18 mouse cellular contexts compared by ENCODE assay signal in the genomic region with DNA sequence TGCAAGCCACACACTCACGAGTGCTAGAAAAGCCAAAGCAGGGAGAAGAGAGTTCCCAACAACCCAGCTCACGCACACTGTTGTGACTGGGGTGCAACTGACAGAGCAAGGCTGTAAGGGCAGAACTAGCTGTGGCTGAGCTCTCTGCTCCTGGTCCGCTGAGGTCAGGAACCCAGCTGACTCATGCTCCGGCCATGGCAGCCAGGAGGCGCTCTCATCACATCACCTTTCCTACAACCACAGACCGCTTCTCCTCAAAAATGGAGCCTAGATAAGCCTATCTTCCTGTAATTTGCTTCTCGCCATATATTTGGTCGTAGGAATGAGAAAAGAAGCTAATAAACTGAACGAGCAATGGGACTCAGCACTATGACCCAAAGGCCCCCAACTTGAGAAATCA. TPM values are rescaled to one million over a fixed set of nuclear protein-coding genes. Genes with fewer than 3 reads are reported as not detected.
A peak's percentile ranks its signal among the peaks of the same experiment; 100 is the strongest.
DNase-seq lines count a peak whose midpoint lies in the region; ATAC-seq and TF ChIP-seq lines count a peak whose summit lies in the region.
"Had no signal": no experiment of that assay in that cellular context is flagged by ENCODE, and none has a peak within 500 bp of the region (broad histone marks: within the 10 kb centered on the region; RNA-seq: fewer than 3 reads in every experiment).

No protein-coding gene starts in this region.

- H3K36me3 ChIP-seq in hindbrain, postnatal 0 days (ENCODE audit: insufficient read depth, low read length): peaks cover 45% of the 10 kb centered on the region
- H3K36me3 ChIP-seq in hindbrain, embryonic 12.5 days: peaks cover 80% of the 10 kb centered on the region
- peaks cover 79% of the 10 kb centered on the region for H3K36me3 ChIP-seq in lung, embryonic 14.5 days (ENCODE audit: insufficient read depth)
- H3K36me3 ChIP-seq in ES-Bruce4 (ENCODE audit: control insufficient read depth, insufficient read depth, low read length, poor library complexity, severe bottlenecking): peaks cover 44% of the 10 kb centered on the region

- DNase-seq in hindbrain, postnatal 0 days (ENCODE audit: low spot score): no peak
- no peak for DNase-seq in lung, embryonic 14.5 days
- DNase-seq in lung, adult 2 months: no peak
- DNase-seq in Patski (ENCODE audit: low read depth, low spot score): no peak
- DNase-seq in cerebellum, adult 2 months: no peak
- no peak for DNase-seq in cerebellum, adult 18-20 months
- DNase-seq: adrenal gland, postnatal 10 days; cerebellum, adult 8-10 months; gastrocnemius, postnatal 14 days; heart, adult 2 months; kidney, postnatal 10 days had no signal

- no peak for TF ChIP-seq POLR2A in lung, adult 2 months (IDR thresholded peaks at IDR 0.05; ENCODE audit: borderline replicate concordance, extremely low read depth, low read depth, low read length)
- no peak for TF ChIP-seq POLR2A in ES-Bruce4 (IDR thresholded peaks at IDR 0.05; ENCODE audit: insufficient read depth, low read length)
- TF ChIP-seq POLR2A in cerebellum, adult 2 months (IDR thresholded peaks at IDR 0.05; ENCODE audit: borderline replicate concordance, insufficient read depth, low read length): no peak

- peak; percentile 9; the same call in 1 of the 2 replicates for TF ChIP-seq CTCF in hindbrain, postnatal 0 days (IDR thresholded peaks at IDR 0.05; ENCODE audit: low read depth)
- peak; percentile 36 for TF ChIP-seq CTCF in lung, embryonic 14.5 days (IDR thresholded peaks at IDR 0.05; ENCODE audit: low read depth)
- TF ChIP-seq CTCF in lung, adult 2 months (IDR thresholded peaks at IDR 0.05; ENCODE audit: insufficient read depth, low read length): no peak
- TF ChIP-seq CTCF in ES-Bruce4 (IDR thresholded peaks at IDR 0.05; ENCODE audit: low read depth, low read length): peak; percentile 78
- TF ChIP-seq CTCF in Patski (IDR thresholded peaks at IDR 0.05): peak; percentile 32
- TF ChIP-seq CTCF in cerebellum, adult 2 months (IDR thresholded peaks at IDR 0.05; ENCODE audit: borderline replicate concordance, insufficient read depth, low read depth, low read length): no peak

- no peak for ATAC-seq in hindbrain, postnatal 0 days
- no peak for ATAC-seq in hindbrain, embryonic 12.5 days (ENCODE audit: low FRiP score)
- no peak for ATAC-seq in lung, embryonic 14.5 days (ENCODE audit: insufficient read depth)
- ATAC-seq in Patski: no peak

- no peaks in the 10 kb centered on the region for H3K9me3 ChIP-seq in hindbrain, postnatal 0 days (ENCODE audit: low read length)
- H3K9me3 ChIP-seq in hindbrain, embryonic 12.5 days (replicated peaks): no peaks in the 10 kb centered on the region
- no peaks in the 10 kb centered on the region for H3K9me3 ChIP-seq in lung, embryonic 14.5 days (ENCODE audit: low read depth, low read length)
- no peaks in the 10 kb centered on the region for H3K9me3 ChIP-seq in ES-Bruce4 (replicated peaks; ENCODE audit: control insufficient read depth, insufficient read depth, low read length, poor library complexity, severe bottlenecking)
- H3K9me3 ChIP-seq: embryonic facial prominence, embryonic 12.5 days; limb, embryonic 12.5 days; lung, embryonic 15.5 days; megakaryocyte, embryonic 14.5 days; neural tube, embryonic 12.5 days had no signal

- WGBS in hindbrain, postnatal 0 days: 89% methylated on average over 9 of the region's 9 CpGs
- 90% methylated on average over 9 of the region's 9 CpGs for WGBS in hindbrain, embryonic 12.5 days
- whole genome bisulfite sequencing in lung, embryonic 14.5 days: 85% methylated on average over 9 of the region's 9 CpGs
- WGBS in lung, adult 2 months: 91% methylated on average over 9 of the region's 9 CpGs
- WGBS in cerebellum, adult 2 months: 90% methylated on average over 9 of the region's 9 CpGs

- H3K9ac ChIP-seq in hindbrain, postnatal 0 days (replicated peaks; ENCODE audit: low read length): no peak overlapping the region
- no peak overlapping the region for H3K9ac ChIP-seq in hindbrain, embryonic 12.5 days
- H3K9ac ChIP-seq in lung, embryonic 14.5 days: no peak overlapping the region
- no peak overlapping the region for H3K9ac ChIP-seq in ES-Bruce4 (ENCODE audit: low read depth, poor library complexity, severe bottlenecking)
- H3K9ac ChIP-seq: embryonic facial prominence, embryonic 12.5 days; limb, embryonic 12.5 days; lung, embryonic 15.5 days; neural tube, embryonic 12.5 days had no signal

- H3K4me3 ChIP-seq in hindbrain, postnatal 0 days (ENCODE audit: low read length): no peak overlapping the region
- H3K4me3 ChIP-seq in hindbrain, embryonic 12.5 days: no peak overlapping the region
- no peak overlapping the region for H3K4me3 ChIP-seq in lung, embryonic 14.5 days (ENCODE audit: low read depth, low read length)
- H3K4me3 ChIP-seq in lung, adult 2 months (replicated peaks; ENCODE audit: extremely low read depth, low read depth, low read length): no peak overlapping the region
- no peak overlapping the region for H3K4me3 ChIP-seq in ES-Bruce4 (ENCODE audit: low read depth, low read length)
- no peak overlapping the region for H3K4me3 ChIP-seq in cerebellum, adult 2 months (replicated peaks; ENCODE audit: insufficient read depth, low read depth, low read length)
- H3K4me3 ChIP-seq: embryonic facial prominence, embryonic 12.5 days; heart, adult 2 months; limb, embryonic 12.5 days; lung, embryonic 15.5 days; megakaryocyte, embryonic 14.5 days; neural tube, embryonic 12.5 days had no signal

- CTCF ChIA-PET in Patski (lab: Charles Lee): interaction anchor here (1.0 kb wide), 1 partner anchor 55 kb away, joined by 4 read pairs; no protein-coding TSS in a partner anchor

- in situ Hi-C loops in Patski (cut with MboI; ENCODE audit: low pct_unique_long_range_greater_than_20kb): no loop called here

- no peak overlapping the region for H3K27ac ChIP-seq in hindbrain, postnatal 0 days
- H3K27ac ChIP-seq in hindbrain, embryonic 12.5 days: no peak overlapping the region
- H3K27ac ChIP-seq in lung, embryonic 14.5 days (ENCODE audit: low read depth): no peak overlapping the region
- H3K27ac ChIP-seq in ES-Bruce4 (ENCODE audit: insufficient read depth, low read length): no peak overlapping the region
- H3K27ac ChIP-seq in cerebellum, adult 2 months (ENCODE audit: insufficient read depth, low read length): no peak overlapping the region
- H3K27ac ChIP-seq: embryonic facial prominence, embryonic 12.5 days; heart, adult 2 months; limb, embryonic 12.5 days; lung, embryonic 15.5 days; neural tube, embryonic 12.5 days had no signal

- no peaks in the 10 kb centered on the region for H3K27me3 ChIP-seq in hindbrain, postnatal 0 days (ENCODE audit: insufficient read depth, low read length)
- H3K27me3 ChIP-seq in hindbrain, embryonic 12.5 days: no peaks in the 10 kb centered on the region
- H3K27me3 ChIP-seq in lung, embryonic 14.5 days (ENCODE audit: insufficient read depth, low read length): no peaks in the 10 kb centered on the region
- no peaks in the 10 kb centered on the region for H3K27me3 ChIP-seq in ES-Bruce4 (ENCODE audit: control insufficient read depth, insufficient read depth, low read length, poor library complexity, severe bottlenecking)
- no peaks in the 10 kb centered on the region for H3K27me3 ChIP-seq in Patski
- no peaks in the 10 kb centered on the region for H3K27me3 ChIP-seq in cerebellum, adult 2 months (ENCODE audit: control insufficient read depth, insufficient read depth, low read length)
- H3K27me3 ChIP-seq: embryonic facial prominence, embryonic 12.5 days; limb, embryonic 12.5 days; lung, embryonic 15.5 days; megakaryocyte, embryonic 14.5 days; neural tube, embryonic 12.5 days had no signal

- no peak overlapping the region for H3K4me2 ChIP-seq in hindbrain, postnatal 0 days (ENCODE audit: low read depth, low read length)
- H3K4me2 ChIP-seq in hindbrain, embryonic 12.5 days (replicated peaks): no peak overlapping the region
- H3K4me2 ChIP-seq in lung, embryonic 14.5 days: no peak overlapping the region
- H3K4me2 ChIP-seq: embryonic facial prominence, embryonic 12.5 days; limb, embryonic 12.5 days; lung, embryonic 15.5 days; neural tube, embryonic 12.5 days had no signal

- POLR2A ChIA-PET in Patski (lab: Charles Lee): no interaction called here

- TF ChIP-seq EP300 in ES-Bruce4 (IDR thresholded peaks at IDR 0.05; ENCODE audit: insufficient read depth, low read depth, low read length): no peak

- H3K4me1 ChIP-seq in hindbrain, postnatal 0 days (ENCODE audit: insufficient read depth, low read length): no peaks in the 10 kb centered on the region
- no peaks in the 10 kb centered on the region for H3K4me1 ChIP-seq in hindbrain, embryonic 12.5 days
- H3K4me1 ChIP-seq in lung, embryonic 14.5 days (ENCODE audit: insufficient read depth): no peaks in the 10 kb centered on the region
- no peaks in the 10 kb centered on the region; the same call in 1 of the 2 replicates for H3K4me1 ChIP-seq in lung, adult 2 months (ENCODE audit: control insufficient read depth, insufficient read depth, low read length)
- no peaks in the 10 kb centered on the region for H3K4me1 ChIP-seq in ES-Bruce4 (ENCODE audit: control insufficient read depth, insufficient read depth, low read length)
- no peaks in the 10 kb centered on the region for H3K4me1 ChIP-seq in cerebellum, adult 2 months (ENCODE audit: control insufficient read depth, insufficient read depth, low read length)
- H3K4me1 ChIP-seq: embryonic facial prominence, embryonic 12.5 days; limb, embryonic 12.5 days; lung, embryonic 15.5 days; neural tube, embryonic 12.5 days had no signal

RNA-seq across cellular contexts. Expression of gene Mlh1, which starts 36.9 kb away (rescaled TPM):
- 16.1 and 24.0 TPM in 2 replicates for total RNA-seq in hindbrain, postnatal 0 days (2014; rRNA removed)
- 16.0 and 19.4 TPM in 2 replicates for polyA plus RNA-seq in hindbrain, postnatal 0 days (2015; fragmentation: Nextera tagmentation; extraction: Ambion mirVana)
- polyA plus RNA-seq in hindbrain, embryonic 12.5 days (2016; fragmentation: Nextera tagmentation; extraction: Ambion mirVana): 39.2 and 39.4 TPM in 2 replicates
- polyA plus RNA-seq in lung, embryonic 14.5 days (2014; fragmentation: Nextera tagmentation; extraction: Ambion mirVana): 36.1 and 39.2 TPM in 2 replicates
- polyA plus RNA-seq in lung, adult 2 months (2012; rRNA removed): 9.0 and 10.8 TPM in 2 replicates
- polyA plus RNA-seq in ES-Bruce4 (2011; ENCODE audit: insufficient read depth, insufficient read length, low read depth, missing spikeins) (73.9 and 81.9 TPM in 2 replicates), Patski (2021) (17.1 TPM)
- polyA plus RNA-seq in cerebellum, adult 2 months (2012; rRNA removed): 36.6 and 41.3 TPM in 2 replicates

RNA-seq across cellular contexts. Expression of gene Epm2aip1, which starts 37.0 kb away (rescaled TPM):
- total RNA-seq in hindbrain, postnatal 0 days (2014; rRNA removed): 73.1 and 81.4 TPM in 2 replicates
- 34.4 and 36.0 TPM in 2 replicates for polyA plus RNA-seq in hindbrain, postnatal 0 days (2015; fragmentation: Nextera tagmentation; extraction: Ambion mirVana)
- 49.0 and 51.7 TPM in 2 replicates for polyA plus RNA-seq in hindbrain, embryonic 12.5 days (2016; fragmentation: Nextera tagmentation; extraction: Ambion mirVana)
- 36.0 and 37.3 TPM in 2 replicates for polyA plus RNA-seq in lung, embryonic 14.5 days (2014; fragmentation: Nextera tagmentation; extraction: Ambion mirVana)
- polyA plus RNA-seq in lung, adult 2 months (2012; rRNA removed): 7.3 and 10.1 TPM in 2 replicates
- polyA plus RNA-seq in ES-Bruce4 (2011; ENCODE audit: insufficient read depth, insufficient read length, low read depth, missing spikeins) (20.1 and 20.2 TPM in 2 replicates), Patski (2021) (28.7 TPM)
- 52.8 and 55.6 TPM in 2 replicates for polyA plus RNA-seq in cerebellum, adult 2 months (2012; rRNA removed)

Comparison
In these comparisons a context has a peak if more than half of its experiments do, and no peak if none do; other contexts are left out.
1. CTCF ChIP-seq: peak in hindbrain, postnatal 0 days (single experiment), lung, embryonic 14.5 days (single experiment), ES-Bruce4 (single experiment) and Patski (single experiment); none in lung, adult 2 months (single experiment) and cerebellum, adult 2 months (single experiment).